Mouse (Mus musculus) neural tube, embryonic 14.5 days (tissue): ENCODE measurements at regions not wholly inside any gene's neighbourhood (a gene's known extent, or its start where the extent isn't known, plus 50 kb on each side); places are given as distances from the start of the nearest gene placed in this dataset.

Source experiments
- ATAC-seq: fragments of 200-750 bp; cut with Nextera tagmentation; 2 replicates; pipeline ENCODE4 v1.8.0; 2017; ENCODE audit warnings: low read depth, mild to moderate bottlenecking, moderate TSS enrichment, moderate library complexity
- H3K27ac ChIP-seq: fragments of 300-500 bp; sonication (generic); 2 replicates; pipeline ENCODE4 v1.5.1; 2014; ENCODE audit warnings: low read depth, mild to moderate bottlenecking, control low read depth, low read length, moderate library complexity, mixed read lengths
- H3K27me3 ChIP-seq: fragments of 300-500 bp; sonication (generic); 2 replicates; pipeline ENCODE4 v1.6.1; 2014; ENCODE audit warnings: low read length; ENCODE audit not compliant: control insufficient read depth, insufficient read depth
- H3K36me3 ChIP-seq: fragments of 300-500 bp; sonication (generic); 2 replicates; pipeline ENCODE4 v1.6.1; 2014; ENCODE audit warnings: low read length, mixed read lengths; ENCODE audit not compliant: control insufficient read depth, insufficient read depth
- H3K4me1 ChIP-seq: fragments of 300-500 bp; sonication (generic); 2 replicates; pipeline ENCODE4 v1.6.1; 2014; ENCODE audit warnings: low read length; ENCODE audit not compliant: control insufficient read depth, insufficient read depth
- H3K4me2 ChIP-seq: fragments of 300-500 bp; sonication (generic); 2 replicates; pipeline ENCODE4 v1.6.1; 2014; ENCODE audit warnings: mild to moderate bottlenecking, low read depth, low read length, control low read depth
- H3K4me3 ChIP-seq: fragments of 300-500 bp; sonication (generic); 2 replicates; pipeline ENCODE4 v1.5.1; 2014; ENCODE audit warnings: low read depth, low read length, control low read depth, mixed read lengths
- H3K9ac ChIP-seq: fragments of 300-500 bp; sonication (generic); replicated peaks from 2 replicates; pipeline ENCODE4 v1.6.1; 2014; ENCODE audit warnings: low read depth, mild to moderate bottlenecking, control low read depth, low read length, mixed read lengths
- H3K9me3 ChIP-seq: fragments of 300-500 bp; sonication (generic); 2 replicates; pipeline ENCODE4 v1.6.1; 2016; ENCODE audit warnings: low read length; ENCODE audit not compliant: control insufficient read depth
- WGBS: fragments of 180-500 bp; shearing (Covaris S2); extraction: QIAGEN DNeasy Blood & Tissue Kit; methylation state at CpG from one replicate; pipeline ENCODE4 v1.1.7; 2014; 5-methylcytosine and 5-hydroxymethylcytosine counted together

DNA sequence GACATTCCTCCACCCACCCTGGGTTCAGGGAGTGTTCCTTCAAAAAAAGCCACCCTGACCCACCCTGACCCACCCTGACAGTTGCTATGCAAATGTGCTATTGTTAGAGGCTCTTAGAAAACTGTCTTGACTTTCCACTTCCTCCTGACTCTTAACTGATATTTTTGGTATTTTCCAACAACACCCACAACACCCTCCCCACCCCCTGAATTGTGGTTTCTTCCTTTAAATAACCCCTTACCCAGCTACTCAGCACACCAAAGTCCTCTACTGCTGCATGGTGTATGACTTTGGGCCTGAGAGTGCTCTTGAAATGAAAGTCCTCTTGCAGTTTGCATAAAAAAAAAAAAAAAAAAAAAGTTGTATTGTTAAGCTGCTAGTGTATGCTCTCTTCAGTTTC, 1144.3 kb upstream of the Slc7a12 start:
- Histone ChIP-seq H3K27me3 (no peaks in the 10 kb centered on the region), H3K4me1 (no peaks in the 10 kb centered on the region), H3K9ac (no peak overlapping the region), H3K4me3 (no peak overlapping the region), H3K36me3 (no peaks in the 10 kb centered on the region), H3K4me2 (no peak overlapping the region), H3K9me3 (no peaks in the 10 kb centered on the region), H3K27ac (no peak overlapping the region)
- ATAC-seq = no peak

DNA sequence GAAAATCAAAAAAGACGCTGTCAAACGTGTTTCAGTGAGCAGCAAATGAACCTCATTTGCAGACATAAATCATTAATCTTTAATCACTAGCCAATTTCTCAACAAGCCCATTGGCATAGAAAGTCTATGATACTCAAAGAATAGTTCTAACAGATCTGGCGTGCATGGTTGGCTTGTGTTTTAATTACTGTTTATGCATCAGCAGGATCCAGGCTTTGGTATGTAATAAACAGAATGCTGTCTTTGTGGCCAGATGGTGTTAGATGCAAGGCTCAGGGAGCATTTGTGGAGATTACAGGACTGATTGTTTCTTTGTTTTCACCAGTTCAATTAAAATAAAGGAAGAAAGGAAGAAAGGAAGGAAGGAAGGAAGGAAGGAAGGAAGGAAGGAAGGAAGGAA, 1094.3 kb upstream of the Slc7a12 start:
- Histone ChIP-seq H3K36me3 (no peaks in the 10 kb centered on the region), H3K27me3 (no peaks in the 10 kb centered on the region), H3K9ac (no peak overlapping the region), H3K4me1 (no peaks in the 10 kb centered on the region), H3K4me2 (no peak overlapping the region), H3K27ac (no peak overlapping the region), H3K9me3 (no peaks in the 10 kb centered on the region), H3K4me3 (no peak overlapping the region)
- ATAC-seq = peak; percentile 68; the same call in 1 of the 2 replicates
- WGBS = 56% methylated on average over 3 of the region's 3 CpGs
